Mouse (Mus musculus): ENCODE measurements around the gene Ly75.

Gene Ly75

DNA sequence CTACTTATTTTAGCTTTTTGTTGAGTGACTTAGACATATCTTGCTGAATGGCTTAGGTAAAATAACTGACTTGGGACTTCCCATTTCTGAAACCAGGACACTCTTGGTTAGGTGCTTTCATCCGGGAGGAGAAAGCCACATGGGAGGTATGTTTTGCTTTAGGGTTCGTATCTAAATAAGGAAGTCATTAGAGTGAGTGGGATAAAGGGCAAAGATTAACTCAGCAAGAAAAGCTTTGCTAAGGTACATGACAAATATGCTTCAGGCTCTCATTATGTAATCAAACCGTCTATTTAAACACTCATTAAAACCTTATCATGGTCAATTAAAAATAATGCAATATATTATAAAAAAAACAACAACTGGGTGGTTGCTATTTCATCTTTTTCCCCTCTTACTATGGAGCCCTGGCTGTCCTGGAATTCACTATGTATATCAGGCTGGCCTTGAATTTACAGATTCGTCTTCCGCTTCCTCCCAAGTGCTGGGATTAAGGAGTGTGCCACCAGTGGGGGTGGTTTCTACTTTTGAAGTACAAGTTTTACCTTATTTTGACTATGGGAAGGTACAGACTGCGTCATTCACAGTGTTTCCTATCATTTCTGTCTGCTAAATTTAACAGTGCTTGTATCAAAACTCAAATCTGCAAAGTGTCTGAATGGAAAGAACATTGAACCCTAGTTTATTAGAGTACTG, 60.9 kb downstream of the Ly75 start:
- DNase-seq: no peak

GRCm38 (mm10) chr2:60303796-60304195, 79.3 kb downstream of the Ly75 start:
- DNase-seq: no peak

- no peak for DNase-seq
Measured at GRCm38 (mm10) chr2:60299323-60299722, 83.8 kb downstream of the Ly75 start.

- no peak for DNase-seq
Measured at GRCm38 (mm10) chr2:60298266-60298665, 84.8 kb downstream of the Ly75 start.

- no peak for DNase-seq
Measured at GRCm38 (mm10) chr2:60291381-60291780, 91.7 kb downstream of the Ly75 start.

- DNase-seq: no peak
Measured at GRCm38 (mm10) chr2:60289451-60289850, 93.7 kb downstream of the Ly75 start.

DNA sequence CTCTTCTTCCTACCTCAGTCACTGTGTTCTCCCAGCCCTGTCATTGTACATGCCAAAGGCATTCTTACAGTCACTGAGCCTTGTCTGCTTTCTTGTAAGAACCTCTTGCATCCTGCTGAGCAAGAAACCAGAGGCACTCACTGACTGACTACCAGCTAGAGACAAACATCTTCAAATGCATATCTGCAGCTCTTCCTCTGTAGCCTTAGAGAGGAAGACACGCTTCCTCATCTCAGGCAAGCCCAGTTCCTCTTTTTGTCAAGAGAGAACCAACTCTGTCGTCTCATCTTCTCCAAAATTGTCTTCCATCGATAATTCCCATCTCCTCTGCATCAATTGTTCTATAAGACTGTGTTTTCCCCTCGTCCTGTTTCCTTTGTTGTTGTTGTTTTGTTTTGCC, 94.5 kb downstream of the Ly75 start:
- no peak for DNase-seq

GRCm38 (mm10) chr2:60285107-60285617, 97.9 kb downstream of the Ly75 start:
- DNase-seq: no peak

DNA sequence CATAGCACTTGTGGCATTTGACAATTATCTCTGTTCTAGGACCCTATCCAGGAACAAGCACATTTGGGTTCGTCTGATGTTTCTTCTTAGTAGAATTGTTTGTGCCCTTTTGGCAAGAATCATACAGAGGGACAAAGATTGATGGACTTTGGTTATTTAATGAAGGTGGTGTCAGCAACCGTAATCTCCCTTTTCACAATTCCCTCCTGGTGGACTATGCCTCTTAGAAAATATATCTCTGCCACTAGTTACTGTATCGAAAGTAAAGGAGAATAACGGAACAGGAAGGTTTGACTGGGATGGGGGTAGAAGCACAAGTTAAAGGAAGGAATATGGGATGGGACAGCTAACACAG, 98.7 kb downstream of the Ly75 start, which contains the start of gene Cd302:
Gene Cd302, minus strand, starts transcription at position 22 of the 355 bp plus-strand sequence.
- no peak for DNase-seq

DNA sequence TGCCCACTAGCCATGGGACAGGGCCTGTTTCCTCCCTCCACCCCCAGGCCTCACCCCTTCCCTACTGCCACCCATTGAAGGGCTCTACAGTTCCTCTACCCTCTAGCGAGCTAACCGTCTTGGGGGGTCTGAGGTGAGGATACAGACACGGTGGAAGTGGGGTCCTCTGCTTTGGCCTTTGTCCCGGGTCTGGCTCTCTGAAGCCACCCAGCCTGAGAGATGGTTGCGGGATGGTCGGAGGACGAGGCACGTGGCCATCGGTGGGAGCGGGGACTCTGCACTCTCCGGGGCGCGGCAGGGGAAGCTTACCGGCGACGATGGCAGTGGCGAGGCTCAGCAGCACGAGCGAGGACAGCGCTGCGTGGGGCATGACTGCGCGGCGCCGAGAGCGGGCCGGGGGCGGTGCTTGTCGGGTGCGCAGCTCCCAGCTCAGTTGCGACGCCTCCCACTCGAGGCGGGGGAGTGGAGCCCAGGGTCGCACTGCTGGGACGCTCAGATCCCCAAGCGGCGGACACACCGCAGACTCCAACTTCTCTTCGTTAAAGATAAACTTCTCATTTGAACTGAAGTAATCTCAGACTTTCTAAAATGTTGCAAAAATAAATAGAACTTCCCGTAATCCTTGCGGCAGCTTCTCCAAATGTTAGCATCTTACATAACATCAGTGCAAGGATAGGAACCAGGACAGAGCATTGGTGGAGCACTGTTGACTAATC, 99.2 kb downstream of the Ly75 start:
- peak; percentile 78 to 88 for DNase-seq

GRCm38 (mm10) chr2:60283208-60283750, 99.8 kb downstream of the Ly75 start:
- peak; percentile 15 to 37 for DNase-seq

- no peak for DNase-seq
Measured at GRCm38 (mm10) chr2:60282625-60283024, 100.5 kb downstream of the Ly75 start.

DNA sequence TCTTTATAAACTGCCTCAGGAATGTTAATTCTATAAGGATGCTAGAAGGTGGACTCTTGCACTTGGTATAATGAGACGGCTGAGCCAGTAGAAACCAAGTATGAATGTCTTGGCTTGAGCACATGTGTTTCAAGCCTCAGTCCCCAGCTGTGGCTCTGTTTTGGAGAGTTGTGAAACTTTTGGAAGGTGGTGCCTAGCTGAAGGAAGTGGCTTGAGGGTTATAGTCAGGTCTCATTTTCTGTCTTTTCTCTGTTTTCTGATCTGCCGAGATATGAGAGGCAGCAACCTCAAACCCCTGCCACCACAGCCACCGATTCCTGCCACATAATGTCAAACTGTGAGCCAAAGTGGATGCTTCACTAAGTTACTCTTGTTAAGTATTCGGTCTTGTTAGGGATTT, 104.5 kb downstream of the Ly75 start:
- DNase-seq: no peak

GRCm38 (mm10) chr2:60269856-60270479, 113.1 kb downstream of the Ly75 start:
- peak; percentile 71 to 82 for DNase-seq

DNA sequence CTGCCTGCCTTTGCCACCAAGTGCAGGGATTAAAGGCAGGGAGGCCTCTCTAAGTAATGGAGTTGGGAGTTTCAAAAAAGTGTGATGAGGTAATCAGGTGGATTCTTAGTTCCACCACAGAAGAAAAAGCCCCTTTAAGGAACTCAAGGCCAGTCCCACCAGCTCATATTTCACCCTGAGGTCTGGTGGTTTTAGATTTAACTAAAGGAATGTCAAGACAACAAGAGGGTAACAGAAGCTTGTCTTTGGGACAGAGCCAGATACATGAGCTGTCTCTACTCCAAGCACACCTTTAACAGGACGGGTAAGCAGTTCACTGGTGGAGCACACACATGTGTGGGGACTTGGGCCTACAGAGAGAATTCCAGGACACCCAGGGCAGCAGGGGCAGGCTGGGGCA, 115.5 kb downstream of the Ly75 start:
- DNase-seq: peak in 1 of 2 experiments; percentile 31

GRCm38 (mm10) chr2:60260621-60261350, 122.3 kb downstream of the Ly75 start:
- DNase-seq: peak; percentile 17 to 54

DNA sequence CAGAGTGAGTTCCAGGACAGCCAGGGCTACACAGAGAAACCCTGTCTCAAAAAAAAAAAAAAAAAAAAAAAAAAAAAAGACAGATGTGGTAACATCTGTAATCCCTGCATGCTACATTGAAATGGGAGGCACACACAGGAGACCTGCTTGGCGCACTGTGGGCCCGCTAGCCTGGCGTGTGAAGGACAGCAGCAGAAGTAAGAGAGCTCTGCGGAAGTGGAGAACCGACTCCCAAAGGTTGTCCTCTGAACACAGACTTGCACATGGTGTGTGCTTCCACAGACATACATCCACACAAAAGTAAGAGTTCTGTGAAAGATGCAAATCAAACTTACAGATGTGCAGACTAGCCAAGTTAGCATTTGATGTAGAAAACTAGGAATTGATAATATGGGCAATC, 123.9 kb downstream of the Ly75 start:
- no peak for DNase-seq

- DNase-seq: no peak
Measured at GRCm38 (mm10) chr2:60256751-60257150, 126.4 kb downstream of the Ly75 start.

DNA sequence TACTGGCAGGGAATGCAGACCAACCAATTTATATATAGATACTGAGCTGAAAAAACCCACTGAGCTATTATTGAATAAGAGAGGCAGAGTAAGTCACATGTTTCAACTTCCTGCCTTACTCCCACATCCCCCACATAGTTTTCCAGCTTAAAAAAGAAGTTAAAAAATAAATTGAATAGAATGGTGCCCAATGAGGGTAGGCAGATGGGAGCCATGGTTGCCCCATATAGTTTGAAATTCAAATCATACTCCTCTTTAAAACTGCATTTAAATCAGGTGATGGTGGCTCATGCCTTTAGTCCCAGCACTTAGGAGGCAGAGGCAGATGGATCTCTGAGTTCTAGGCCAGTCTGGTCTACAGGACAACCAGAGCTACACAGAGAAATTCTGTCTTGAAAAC, 129.6 kb downstream of the Ly75 start:
- DNase-seq: no peak

- DNase-seq: no peak
Measured at GRCm38 (mm10) chr2:60252782-60253181, 130.3 kb downstream of the Ly75 start.
